In genomic region chr19:56553177-56553576, GRCm38 (mm10) we compare ENCODE assay signal across 15 mouse cellular contexts.
"Had no signal": no experiment of that assay in that cellular context is flagged by ENCODE, and none has a peak within 500 bp of the region (broad histone marks: within the 10 kb centered on the region; RNA-seq: fewer than 3 reads in every experiment).

No protein-coding gene starts in this region.

- H3K27ac ChIP-seq: left cerebral cortex, adult 2 months; limb, embryonic 15.5 days; liver, embryonic 15.5 days; midbrain, embryonic 10.5 days; midbrain, embryonic 15.5 days; neural tube, embryonic 13.5 days; stomach, embryonic 15.5 days had no signal

- H3K4me3 ChIP-seq: left cerebral cortex, adult 2 months; limb, embryonic 15.5 days; liver, embryonic 15.5 days; midbrain, embryonic 10.5 days; midbrain, embryonic 15.5 days; neural tube, embryonic 13.5 days; stomach, embryonic 15.5 days had no signal

- DNase-seq: kidney, adult 18-20 months; kidney, postnatal 10 days; kidney, postnatal 4 days; lung, embryonic 14.5 days; lung, postnatal 10 days; lung, postnatal 4 days; retina, postnatal 1 day; thymus, postnatal 36 days had no signal
